Mouse (Mus musculus) kidney, postnatal 10 days (tissue): ENCODE measurements around the gene L3hypdh.
"Not testable (repeated sequence)": the region's sequence is repeated elsewhere in the genome, so short reads cannot be mapped to it uniquely, and the experiment has no call there.

Experiments used
- DNase-seq: peaks from one replicate; pipeline ENCODE4 v3.0.0; 2021; ENCODE audit warnings: mixed read lengths

Gene L3hypdh

GRCm38 (mm10) chr12:72053303-72053702, 31.9 kb downstream of the L3hypdh start:
- DNase-seq, result no peak

- no peak for DNase-seq
Observed at GRCm38 (mm10) chr12:72052571-72052970, 32.7 kb downstream of the L3hypdh start.

GRCm38 (mm10) chr12:72050821-72051220, 34.4 kb downstream of the L3hypdh start:
- no peak for DNase-seq

GRCm38 (mm10) chr12:72050156-72050555, 35.1 kb downstream of the L3hypdh start:
- not testable (repeated sequence) for DNase-seq

- no peak for DNase-seq
Observed at GRCm38 (mm10) chr12:72047513-72047912, 37.7 kb downstream of the L3hypdh start.

- no peak for DNase-seq
Observed at GRCm38 (mm10) chr12:72041238-72041637, 44.0 kb downstream of the L3hypdh start.

GRCm38 (mm10) chr12:72039501-72039900, 45.7 kb downstream of the L3hypdh start:
- DNase-seq, result no peak

- DNase-seq, result no peak
Observed at GRCm38 (mm10) chr12:72038866-72039265, 46.4 kb downstream of the L3hypdh start.

- DNase-seq, result no peak
Observed at GRCm38 (mm10) chr12:72037049-72037448, 48.2 kb downstream of the L3hypdh start.

GRCm38 (mm10) chr12:72036097-72036661, 49.1 kb downstream of the L3hypdh start:
- no peak for DNase-seq

GRCm38 (mm10) chr12:72031794-72032193, 53.4 kb downstream of the L3hypdh start:
- DNase-seq, result peak; percentile 82

GRCm38 (mm10) chr12:72031171-72031570, 54.1 kb downstream of the L3hypdh start:
- DNase-seq, result peak; percentile 71

- no peak for DNase-seq
Observed at GRCm38 (mm10) chr12:72025275-72025795, 59.9 kb downstream of the L3hypdh start.

GRCm38 (mm10) chr12:72023572-72023971, 61.7 kb downstream of the L3hypdh start:
- no peak for DNase-seq
